In the genomic region with DNA sequence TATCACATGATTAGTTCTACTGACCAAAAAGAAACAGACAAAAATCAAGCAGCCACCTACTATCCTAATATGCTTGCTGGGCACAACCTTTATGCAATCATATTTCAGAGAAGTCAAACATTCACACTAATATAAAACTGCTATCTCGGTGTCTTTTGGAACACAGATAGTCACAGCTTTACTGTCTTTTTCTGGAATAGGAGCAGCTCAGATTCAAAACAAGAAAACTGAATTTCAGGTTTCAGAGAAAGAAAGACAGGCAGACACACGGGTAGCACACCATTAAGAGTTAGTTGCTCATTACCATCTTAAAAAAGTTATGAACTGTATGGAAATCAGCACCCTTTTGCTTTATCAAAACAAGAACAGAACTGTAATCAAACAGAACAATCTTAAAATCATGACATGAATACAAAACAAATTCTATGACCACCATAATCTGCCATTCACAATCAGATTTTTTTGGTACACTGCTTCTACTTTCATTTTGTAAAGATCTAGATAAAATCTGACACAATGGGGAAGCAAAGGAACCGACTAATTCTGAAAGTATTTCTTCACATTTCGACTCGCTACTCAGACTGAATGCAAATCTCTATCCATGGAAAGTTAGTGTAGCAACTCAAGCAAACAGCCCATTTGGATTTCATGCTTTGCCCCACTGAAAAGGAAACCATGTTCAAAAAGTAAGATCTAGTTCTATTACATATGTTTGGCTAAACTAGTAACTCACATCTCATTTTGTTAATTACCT, we compare ENCODE assay signal across 11 mouse cellular contexts.
DNase-seq lines count a peak whose midpoint lies in the region; ATAC-seq and TF ChIP-seq lines count a peak whose summit lies in the region.
"Had no signal": no experiment of that assay in that cellular context is flagged by ENCODE, and none has a peak within 500 bp of the region (broad histone marks: within the 10 kb centered on the region; RNA-seq: fewer than 3 reads in every experiment).

No protein-coding gene starts in this region.

- H3K36me3 ChIP-seq in heart, embryonic 13.5 days: no peaks in the 10 kb centered on the region
- no peaks in the 10 kb centered on the region for H3K36me3 ChIP-seq in heart, embryonic 12.5 days
- no peaks in the 10 kb centered on the region for H3K36me3 ChIP-seq in lung, embryonic 14.5 days (ENCODE audit: insufficient read depth)
- H3K36me3 ChIP-seq in myocyte (ENCODE audit: control insufficient read depth, insufficient read depth): no peaks in the 10 kb centered on the region
- H3K36me3 ChIP-seq: hindbrain, embryonic 13.5 days; liver, embryonic 15.5 days had no signal

- no peak for TF ChIP-seq CTCF in lung, embryonic 14.5 days (IDR thresholded peaks at IDR 0.05; ENCODE audit: low read depth)
- no peak for TF ChIP-seq CTCF in brain, embryonic 14.5 days (IDR thresholded peaks at IDR 0.05; ENCODE audit: borderline replicate concordance, extremely low read depth, insufficient read depth, insufficient read length)

- H3ac ChIP-seq in myocyte (ENCODE audit: control insufficient read depth, insufficient read length): no peak overlapping the region

- DNase-seq in lung, embryonic 14.5 days: no peak
- no peak for DNase-seq in lung, postnatal 36 days
- peak; percentile 2 for DNase-seq in brain, embryonic 14.5 days (ENCODE audit: low read depth)
- DNase-seq in left cerebral cortex, adult 18-20 months (ENCODE audit: low spot score in 2 of 2): no peak

- H3K79me2 ChIP-seq in myocyte (ENCODE audit: control insufficient read depth, insufficient read depth): peaks cover 57% of the 10 kb centered on the region

- ATAC-seq in heart, embryonic 13.5 days (ENCODE audit: extremely low read depth, insufficient number of reproducible peaks, low FRiP score, low TSS enrichment): no peak
- no peak for ATAC-seq in heart, embryonic 12.5 days (ENCODE audit: insufficient number of reproducible peaks, low FRiP score)
- ATAC-seq in lung, embryonic 14.5 days (ENCODE audit: insufficient read depth): no peak
- no peak for ATAC-seq in frontal cortex, adult (ENCODE audit: low TSS enrichment)

- 63% methylated on average over 5 of the region's 5 CpGs for WGBS in heart, embryonic 13.5 days
- 74% methylated on average over 5 of the region's 5 CpGs for WGBS in heart, embryonic 12.5 days
- 53% methylated on average over 5 of the region's 5 CpGs for WGBS in lung, embryonic 14.5 days

- H3K9ac ChIP-seq in heart, embryonic 13.5 days: no peak overlapping the region
- no peak overlapping the region for H3K9ac ChIP-seq in heart, embryonic 12.5 days
- H3K9ac ChIP-seq in lung, embryonic 14.5 days: no peak overlapping the region
- H3K9ac ChIP-seq: hindbrain, embryonic 13.5 days; liver, embryonic 15.5 days had no signal

- H3K27me3 ChIP-seq in heart, embryonic 13.5 days (replicated peaks): no peaks in the 10 kb centered on the region
- H3K27me3 ChIP-seq in heart, embryonic 12.5 days (replicated peaks): no peaks in the 10 kb centered on the region
- no peaks in the 10 kb centered on the region for H3K27me3 ChIP-seq in lung, embryonic 14.5 days (ENCODE audit: insufficient read depth, low read length)
- no peaks in the 10 kb centered on the region for H3K27me3 ChIP-seq in myocyte (ENCODE audit: control insufficient read depth, insufficient read depth, insufficient read length)
- H3K27me3 ChIP-seq: hindbrain, embryonic 13.5 days; liver, embryonic 15.5 days had no signal

- no peaks in the 10 kb centered on the region for H3K9me3 ChIP-seq in heart, embryonic 13.5 days
- H3K9me3 ChIP-seq in heart, embryonic 12.5 days (replicated peaks): no peaks in the 10 kb centered on the region
- H3K9me3 ChIP-seq in lung, embryonic 14.5 days (ENCODE audit: low read depth, low read length): no peaks in the 10 kb centered on the region
- H3K9me3 ChIP-seq: hindbrain, embryonic 13.5 days; liver, embryonic 15.5 days had no signal

- no peak overlapping the region for H3K4me3 ChIP-seq in heart, embryonic 13.5 days
- no peak overlapping the region for H3K4me3 ChIP-seq in heart, embryonic 12.5 days
- peak overlapping the region; percentile 25; the same call in 1 of the 2 replicates for H3K4me3 ChIP-seq in lung, embryonic 14.5 days (ENCODE audit: low read depth, low read length)
- peak overlapping the region; percentile 54 for H3K4me3 ChIP-seq in myocyte
- H3K4me3 ChIP-seq: erythroblast, embryonic 14.5 days had no signal

- no peaks in the 10 kb centered on the region for H3K4me1 ChIP-seq in heart, embryonic 13.5 days
- no peaks in the 10 kb centered on the region for H3K4me1 ChIP-seq in heart, embryonic 12.5 days (replicated peaks)
- no peaks in the 10 kb centered on the region for H3K4me1 ChIP-seq in lung, embryonic 14.5 days (ENCODE audit: insufficient read depth)
- H3K4me1 ChIP-seq: hindbrain, embryonic 13.5 days; liver, embryonic 15.5 days had no signal

- H3K27ac ChIP-seq in heart, embryonic 13.5 days (replicated peaks): no peak overlapping the region
- no peak overlapping the region for H3K27ac ChIP-seq in heart, embryonic 12.5 days (ENCODE audit: poor library complexity, severe bottlenecking)
- no peak overlapping the region for H3K27ac ChIP-seq in lung, embryonic 14.5 days (ENCODE audit: low read depth)
- H3K27ac ChIP-seq: hindbrain, embryonic 13.5 days; liver, embryonic 15.5 days had no signal

- TF ChIP-seq POLR2A in brain, embryonic 14.5 days (IDR thresholded peaks at IDR 0.05; ENCODE audit: borderline replicate concordance, extremely low read depth, insufficient read depth, insufficient read length, poor library complexity, severe bottlenecking): no peak
- TF ChIP-seq POLR2A in myocyte (IDR thresholded peaks at IDR 0.05; ENCODE audit: insufficient read length, low read depth): no peak

- peak overlapping the region; percentile 50; the same call in 1 of the 2 replicates for H3K4me2 ChIP-seq in heart, embryonic 13.5 days
- H3K4me2 ChIP-seq in heart, embryonic 12.5 days: no peak overlapping the region
- H3K4me2 ChIP-seq in lung, embryonic 14.5 days: peak overlapping the region; percentile 51
- H3K4me2 ChIP-seq in myocyte (ENCODE audit: low read depth): peak overlapping the region; percentile 87

TF ChIP-seq in myocyte, 11 proteins besides CTCF, POLR2A, EP300 and RAD21:
- no peak for TF ChIP-seq TCF12 (IDR thresholded peaks at IDR 0.05; ENCODE audit: insufficient read depth, poor library complexity, severe bottlenecking)
- TF ChIP-seq SRF (IDR thresholded peaks at IDR 0.05; ENCODE audit: control insufficient read depth, insufficient read length, low read depth): no peak
- no peak for TF ChIP-seq REST (IDR thresholded peaks at IDR 0.05; ENCODE audit: insufficient read depth, insufficient read length)
- TF ChIP-seq MYOG (IDR thresholded peaks at IDR 0.05; ENCODE audit: control insufficient read depth in 1 of 3, insufficient read depth in 1 of 3, insufficient read length in 2 of 3, low read depth in 2 of 3): no peak
- TF ChIP-seq MAX (IDR thresholded peaks at IDR 0.05; ENCODE audit: low read depth): no peak
- no peak for TF ChIP-seq USF1 (IDR thresholded peaks at IDR 0.05; ENCODE audit: low read depth)
- no peak for TF ChIP-seq POLR2AphosphoS2 (IDR thresholded peaks at IDR 0.05; ENCODE audit: insufficient read length, low read depth)
- no peak for TF ChIP-seq E2F4 (IDR thresholded peaks at IDR 0.05; ENCODE audit: insufficient read depth)
- TF ChIP-seq TCF3 (IDR thresholded peaks at IDR 0.05; ENCODE audit: insufficient read length, low read depth): no peak
- TF ChIP-seq CEBPB (IDR thresholded peaks at IDR 0.05; ENCODE audit: insufficient read depth, poor library complexity, severe bottlenecking): no peak
- no peak for TF ChIP-seq MYOD1 (IDR thresholded peaks at IDR 0.05; ENCODE audit: control insufficient read depth in 1 of 3, insufficient read length in 2 of 3, low read depth in 2 of 3)

Comparison
In these comparisons a context has a peak if more than half of its experiments do, and no peak if none do; other contexts are left out.
1. H3K4me3 ChIP-seq: peak in lung, embryonic 14.5 days (single experiment) and myocyte (single experiment); none in heart, embryonic 13.5 days (single experiment) and heart, embryonic 12.5 days (single experiment).